Mouse (Mus musculus) gastrocnemius, postnatal 14 days (tissue): ENCODE results near the gene Klhl25. TPM values are rescaled to one million over a fixed set of nuclear protein-coding genes. Genes with fewer than 3 reads are reported as not detected.
"Not testable (repeated sequence)": the region's sequence is repeated elsewhere in the genome, so short reads cannot be mapped to it uniquely, and the experiment has no call there.

ENCODE experiments used
- DNase-seq: peaks from one replicate; pipeline ENCODE4 v3.0.0; 2021; ENCODE audit warnings: mixed read lengths
- intact Hi-C: fragments of 180-260 bp; cut with DNase I; formaldehyde crosslinking; loops from one replicate; pipeline ENCODE4 v1.15.1; 2025; ENCODE audit warnings: low total_unique reads
- long read RNA-seq, 2 experiments: library from polyadenylated mRNA; stranded (forward); transcript quantifications; one replicate each; pipeline ENCODE4 v2.0.0; 2021
- total RNA-seq, 2 experiments: library from RNA; stranded (reverse); gene quantifications; 2 replicates each; pipeline ENCODE4 v1.2.3; 2021

Klhl25 gene
- 1 to 10 TPM; 2.8 to 3.5 TPM for total RNA-seq
- long read RNA-seq, experiment 1, partial matches to known transcripts, result 1 of 6 reads
- long read RNA-seq, experiment 1, other reads (novel, unspliced or antisense), result 0 of 6 reads
- long read RNA-seq, experiment 2, transcript Klhl25-202 (3 exons, 3,403 nt), result major isoform, 6 of 13 reads
- long read RNA-seq, experiment 2, partial matches to known transcripts, result 1 of 13 reads
- long read RNA-seq, experiment 2, other reads (novel, unspliced or antisense), result 3 of 13 reads

DNA sequence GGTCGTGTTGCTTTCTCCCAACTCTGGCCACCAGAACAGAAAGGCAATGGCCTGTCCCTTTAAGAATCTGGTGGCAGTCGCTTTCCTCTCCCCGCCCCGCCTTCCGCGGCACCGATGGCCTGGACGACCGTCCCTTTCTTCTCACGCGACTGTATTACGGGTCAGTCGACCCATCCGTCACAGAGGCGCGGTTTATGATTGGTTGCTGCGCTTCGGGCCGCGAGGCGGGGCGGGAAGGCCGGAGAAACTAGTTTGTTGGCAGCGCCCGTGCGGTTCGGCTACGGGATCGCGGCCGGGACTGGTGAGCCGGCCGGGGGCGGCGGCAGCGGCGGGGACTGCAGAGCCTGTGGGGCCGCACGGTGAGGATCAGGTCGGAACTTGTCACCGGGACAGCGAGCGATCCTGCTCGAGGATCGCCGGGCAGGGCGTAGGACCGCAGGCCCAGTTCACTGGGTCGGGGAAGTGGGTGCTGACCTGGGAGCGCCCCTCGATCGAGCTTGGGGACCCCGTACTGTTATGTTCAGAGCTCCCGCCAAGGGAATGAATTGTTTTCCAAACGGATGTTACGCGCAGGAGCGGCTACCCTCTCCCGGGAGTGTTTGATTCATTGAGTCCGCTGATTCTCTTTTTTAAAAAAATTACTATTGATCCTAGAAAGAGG, at the start of gene Klhl25:
Gene Klhl25 (plus strand): TSS at position 196 of the 661 bp plus-strand sequence.
- DNase-seq, result peak; percentile 96
- intact Hi-C loops, result no loop called here

DNA sequence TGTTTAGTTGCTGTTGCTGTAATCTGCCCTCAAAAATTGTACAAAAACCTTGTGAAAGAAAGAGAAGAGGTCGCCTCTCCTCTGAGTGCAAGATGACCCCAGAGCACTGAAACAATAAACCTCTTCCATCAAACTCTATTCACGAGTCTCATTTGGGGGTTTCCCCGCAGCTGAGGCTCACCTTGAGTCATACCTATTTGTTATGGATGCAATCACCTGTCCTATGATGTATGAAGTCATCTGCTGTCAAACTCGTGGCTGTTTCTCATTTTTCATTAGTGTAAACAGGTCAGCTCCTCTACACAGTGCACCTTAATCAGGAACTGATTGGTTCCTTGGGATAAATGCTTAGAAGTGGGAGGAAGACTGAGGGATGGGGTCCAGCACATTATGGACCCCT, 47.6 kb upstream of the Klhl25 start:
- no peak for DNase-seq
- intact Hi-C loops, result no loop called here

DNA sequence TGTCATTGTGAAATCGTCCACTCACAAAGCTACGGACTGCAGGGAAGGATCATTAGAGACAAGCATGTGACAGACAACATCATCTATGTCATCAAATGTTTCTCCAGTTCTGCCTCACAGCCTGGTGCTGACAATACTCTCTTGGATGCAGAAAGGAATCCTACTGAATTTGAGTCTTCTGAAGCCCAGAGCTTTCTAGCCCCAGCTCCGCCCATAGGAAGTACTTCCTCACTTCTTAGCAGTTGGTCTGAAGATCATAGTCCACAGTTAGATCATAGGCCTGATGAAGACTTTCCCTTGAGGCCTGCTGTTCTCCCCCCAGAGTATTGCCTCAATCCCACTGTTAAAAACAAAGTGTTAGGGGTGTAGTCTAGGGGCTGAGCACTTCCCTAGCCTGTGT, 47.1 kb upstream of the Klhl25 start:
- DNase-seq, result no peak
- intact Hi-C loops, result no loop called here

DNA sequence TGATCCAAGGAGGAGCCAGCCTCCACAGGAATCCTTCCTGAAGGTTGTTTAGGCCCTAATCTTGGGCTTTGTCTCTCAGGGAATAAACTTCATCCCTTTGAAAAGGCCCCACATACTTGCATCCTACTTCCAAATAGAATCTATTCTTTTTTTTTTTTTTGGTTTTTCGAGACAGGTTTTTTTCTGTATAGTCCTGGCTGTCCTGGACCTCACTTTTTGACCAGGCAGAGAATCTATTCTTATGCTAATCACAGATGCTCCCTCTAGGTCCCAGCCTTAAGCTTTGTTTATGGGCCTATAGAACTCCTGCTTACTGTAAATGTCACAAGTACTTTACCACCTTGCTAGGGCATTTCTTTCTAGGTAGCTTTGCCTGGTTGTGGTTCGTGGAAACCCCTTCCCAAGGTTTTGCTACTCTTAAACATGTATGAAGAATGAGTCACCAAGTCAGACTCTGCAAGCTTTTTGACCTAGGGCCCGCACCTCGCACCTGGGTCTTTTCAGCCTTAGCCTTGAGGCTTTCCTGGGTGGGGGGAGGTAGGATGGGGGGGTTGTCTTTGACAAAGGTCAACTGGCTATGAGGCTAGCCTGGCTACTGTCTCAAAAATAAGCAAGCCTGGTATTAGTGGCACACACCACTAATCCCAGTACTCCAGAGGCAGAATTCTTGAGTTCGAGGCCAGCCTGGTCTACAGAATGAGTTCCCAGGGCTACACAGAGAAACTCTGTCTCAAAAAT, 46.3 kb upstream of the Klhl25 start:
- intact Hi-C loops, result no loop called here
- no peak for DNase-seq

DNA sequence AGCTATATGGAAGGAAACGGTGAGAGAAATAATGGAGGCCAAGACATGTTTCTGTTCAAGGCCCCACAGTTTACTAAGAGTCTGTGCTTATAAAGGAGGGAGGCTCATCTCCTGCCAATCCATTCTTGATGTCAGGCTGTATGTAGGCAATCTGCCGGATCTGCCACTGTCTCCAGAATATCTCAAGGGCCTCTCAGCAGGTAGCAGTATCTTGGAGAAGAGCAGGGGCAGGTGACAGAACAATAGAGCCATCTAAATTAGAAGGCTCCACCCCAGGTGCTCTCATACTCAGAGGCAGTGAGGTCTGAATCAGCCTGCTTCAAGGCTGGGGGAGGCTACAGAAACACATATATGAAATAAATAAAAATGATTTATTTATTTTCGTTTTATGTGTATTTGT, 45.2 kb upstream of the Klhl25 start:
- intact Hi-C loops, result no loop called here
- DNase-seq, result no peak

DNA sequence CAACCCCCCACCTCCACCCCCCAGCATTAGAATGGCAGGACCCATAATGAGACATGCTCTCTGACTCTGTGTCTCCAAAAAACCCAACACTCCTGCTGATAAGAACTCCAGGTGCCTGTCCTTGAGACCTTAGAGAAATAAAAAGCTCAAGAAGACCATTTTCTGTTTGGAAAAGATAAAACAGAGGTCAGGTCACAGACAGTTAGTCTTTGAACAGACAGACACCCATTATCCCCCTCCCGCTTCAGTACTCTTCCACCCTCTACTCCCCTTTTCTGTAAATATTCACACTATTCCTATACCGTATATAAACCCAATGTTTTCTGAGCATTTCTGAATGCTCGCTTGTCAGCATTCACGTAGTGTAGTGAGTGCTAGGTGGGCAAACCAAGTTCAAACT, 41.9 kb upstream of the Klhl25 start:
- intact Hi-C loops, result no loop called here

DNA sequence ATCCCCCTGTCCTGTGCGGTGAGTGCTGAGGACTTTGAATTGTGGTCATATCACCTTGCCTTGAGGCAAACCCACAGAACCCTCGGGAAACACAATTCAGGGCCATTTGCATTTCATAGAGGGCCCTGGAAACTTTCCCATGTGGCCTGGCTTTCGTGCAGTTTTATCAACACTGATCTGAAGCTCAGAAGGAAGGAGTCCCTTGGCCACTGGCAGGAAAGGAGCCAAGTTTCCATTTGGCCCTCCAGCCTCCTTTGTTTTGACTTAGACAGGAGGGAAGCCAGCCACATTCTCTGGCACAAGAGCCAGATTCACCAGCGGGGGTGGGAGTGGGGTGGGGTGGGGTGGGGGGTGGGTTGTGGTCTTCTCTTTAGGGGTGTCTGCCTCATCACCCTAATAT, 41.4 kb upstream of the Klhl25 start:
- peak; percentile 53 for DNase-seq
- intact Hi-C loops, result no loop called here

More for the DNA sequence above, 41.9 kb upstream of the Klhl25 start:
- no peak for DNase-seq

DNA sequence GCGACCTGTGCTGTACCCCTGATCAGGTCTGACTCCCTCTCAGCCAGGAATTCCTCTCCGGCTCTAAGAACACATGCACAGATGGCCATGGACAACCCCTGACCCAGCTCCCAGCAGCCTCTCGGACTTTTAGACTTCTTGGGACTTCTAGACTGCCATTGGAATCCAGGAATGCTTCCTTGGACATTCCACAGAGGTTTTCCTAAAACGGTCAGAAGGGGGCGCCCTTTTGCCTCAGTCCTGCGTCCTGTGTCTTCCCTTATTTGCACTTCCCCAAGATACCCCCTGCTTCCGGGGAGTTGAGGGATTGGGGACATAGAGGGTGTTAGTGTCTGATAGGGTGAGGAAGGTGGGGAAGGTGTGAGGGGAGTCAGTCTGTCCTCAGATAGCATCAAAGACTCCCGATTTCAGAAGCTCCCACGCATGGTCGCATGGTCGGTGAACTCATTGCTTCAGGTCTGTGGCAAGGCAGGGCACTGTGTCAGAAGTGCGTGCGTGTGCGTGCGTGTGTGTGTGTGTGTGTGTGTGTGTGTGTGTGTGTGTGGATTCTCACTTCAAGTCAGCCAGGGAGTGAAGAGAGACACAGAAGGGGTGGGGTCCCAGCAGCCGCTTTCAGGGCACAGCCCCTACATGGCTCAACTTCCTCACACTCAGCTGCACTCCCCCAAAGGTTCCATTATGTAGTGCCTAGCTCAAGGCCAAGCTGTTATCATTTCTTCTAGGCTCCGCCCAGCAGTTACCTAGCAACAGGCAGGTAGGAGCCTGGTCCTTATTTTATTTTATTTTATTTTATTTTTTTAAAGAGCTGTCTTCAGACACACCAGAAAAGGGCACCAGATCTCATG, 40.4 kb upstream of the Klhl25 start:
- DNase-seq, result peak; percentile 13
- intact Hi-C loops, result no loop called here

DNA sequence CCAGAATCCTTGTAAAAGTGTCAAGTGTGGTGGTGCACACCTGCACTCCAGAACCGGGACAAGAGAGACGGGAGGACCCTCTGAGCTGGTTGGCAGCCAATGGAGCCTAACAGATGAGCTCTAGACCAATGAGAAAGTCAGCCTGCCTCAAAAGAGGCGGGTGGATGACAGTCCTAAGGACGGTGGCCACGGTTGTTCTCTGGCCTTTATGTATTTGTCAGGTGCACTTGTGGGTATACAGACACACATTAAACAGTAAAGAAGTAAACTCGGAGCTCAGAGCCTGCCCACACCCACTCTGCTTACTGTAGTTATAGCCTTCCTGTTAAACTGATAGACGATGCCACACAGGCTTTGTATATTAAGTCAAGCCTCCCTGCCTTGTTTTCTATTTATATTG, 27.4 kb upstream of the Klhl25 start:
- intact Hi-C loops, result loop anchor here (10.0 kb wide), 1 partner anchor 76 kb away; no protein-coding TSS in a partner anchor
- DNase-seq, result no peak

DNA sequence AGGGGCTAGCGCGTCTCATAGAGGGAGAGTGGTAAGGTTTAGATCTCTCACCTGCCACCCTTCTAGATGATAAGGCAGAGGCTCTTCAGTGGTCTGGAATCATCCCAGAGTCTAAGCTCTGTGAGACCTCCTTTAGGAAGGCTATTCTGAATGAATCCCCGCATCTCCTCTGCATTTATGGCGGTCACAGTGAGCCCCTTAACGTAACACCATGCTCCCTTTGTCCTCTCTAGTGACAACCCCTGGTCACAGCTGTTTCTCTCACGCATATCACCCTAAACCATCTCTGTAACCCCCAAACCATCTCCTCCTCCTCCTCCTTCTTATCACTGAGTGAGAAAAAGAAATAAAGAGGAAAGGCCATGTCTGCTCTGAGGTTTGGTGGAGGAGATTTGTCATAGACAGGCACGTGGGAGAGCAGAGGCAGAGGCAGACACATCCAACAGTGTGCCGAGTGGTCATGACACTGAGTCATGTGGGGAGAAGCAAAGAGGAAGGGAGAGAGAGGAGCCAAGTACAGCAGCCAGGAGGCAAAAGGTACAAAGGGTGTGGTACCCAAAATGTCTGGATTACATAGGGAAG, 25.9 kb upstream of the Klhl25 start:
- no peak for DNase-seq
- intact Hi-C loops, result loop anchor here (10.0 kb wide), 1 partner anchor 77 kb away; no protein-coding TSS in a partner anchor

DNA sequence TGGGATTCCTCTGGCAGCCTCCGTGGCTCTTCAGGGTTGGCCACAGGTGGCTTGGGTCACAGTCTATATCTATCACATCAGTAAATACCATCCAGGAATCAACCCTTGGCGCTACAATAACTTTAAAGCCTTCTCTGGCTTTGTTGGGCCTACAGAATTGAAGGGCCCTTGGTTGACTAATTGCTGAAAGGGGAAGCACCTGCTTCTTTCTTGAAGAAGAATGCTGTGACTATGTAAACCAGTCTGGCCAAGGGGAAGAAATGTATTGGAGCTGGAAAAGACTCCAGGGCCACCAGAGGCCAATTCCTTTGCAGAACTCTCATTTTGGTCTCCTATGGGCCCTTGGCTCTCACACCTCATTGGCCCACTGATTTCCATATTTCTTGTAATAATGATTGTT, 25.0 kb upstream of the Klhl25 start:
- intact Hi-C loops, result loop anchor here (10.0 kb wide), 1 partner anchor 78 kb away; no protein-coding TSS in a partner anchor
- DNase-seq, result no peak

DNA sequence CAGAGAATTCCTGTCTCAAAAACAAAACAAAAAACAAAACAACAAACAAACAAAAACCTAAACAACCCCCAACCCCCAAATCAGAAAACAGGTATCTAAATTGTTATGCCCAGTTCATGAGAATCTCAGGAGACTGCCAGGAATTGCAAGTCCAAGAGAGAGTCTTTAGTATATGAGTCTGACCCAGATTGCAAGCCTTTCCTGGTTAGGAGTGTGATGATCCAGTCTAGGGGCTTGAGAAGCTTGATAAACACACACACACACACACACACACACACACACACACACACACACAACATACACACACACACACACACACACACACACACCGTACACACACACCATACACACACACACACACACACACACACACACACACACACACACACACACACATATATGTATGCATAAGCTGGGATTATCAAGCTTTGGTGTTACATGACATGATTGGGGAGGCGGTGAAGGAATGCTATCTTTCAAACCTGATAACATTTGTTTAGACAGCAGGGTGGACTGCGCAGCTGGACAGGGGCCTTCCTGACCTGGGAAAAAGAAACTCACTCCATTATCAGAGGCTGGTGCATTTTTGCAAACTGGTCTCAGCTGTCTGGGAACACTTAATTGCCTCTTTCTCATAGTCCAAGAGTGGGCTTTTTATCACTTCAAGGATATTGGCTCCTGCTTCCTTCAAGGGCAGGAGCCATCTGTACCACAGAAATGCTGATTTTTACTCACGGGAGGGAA, 21.6 kb upstream of the Klhl25 start:
- intact Hi-C loops, result loop anchor here (10.0 kb wide), 1 partner anchor 82 kb away; no protein-coding TSS in a partner anchor
- DNase-seq, result no peak

DNA sequence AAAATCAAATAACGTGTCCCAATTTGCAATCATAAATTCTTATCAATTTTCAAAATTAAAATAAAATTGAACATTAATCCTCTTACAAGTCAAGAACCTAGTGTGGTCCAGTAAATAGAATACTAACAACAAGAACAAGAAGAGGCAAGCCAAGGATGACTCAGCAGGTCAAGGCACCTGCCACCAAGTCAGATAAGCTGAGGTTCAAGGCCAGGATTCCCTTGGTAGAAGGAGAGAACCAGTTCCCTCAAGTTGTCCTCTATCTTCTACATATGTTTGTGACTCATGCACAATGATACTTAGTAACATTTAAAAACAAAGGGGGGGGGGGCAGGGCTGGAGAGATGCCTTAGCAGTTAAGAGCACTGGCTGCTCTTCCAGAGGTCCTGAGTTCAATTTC, 20.8 kb upstream of the Klhl25 start:
- no peak for DNase-seq
- intact Hi-C loops, result loop anchor here (10.0 kb wide), 1 partner anchor 83 kb away; no protein-coding TSS in a partner anchor

DNA sequence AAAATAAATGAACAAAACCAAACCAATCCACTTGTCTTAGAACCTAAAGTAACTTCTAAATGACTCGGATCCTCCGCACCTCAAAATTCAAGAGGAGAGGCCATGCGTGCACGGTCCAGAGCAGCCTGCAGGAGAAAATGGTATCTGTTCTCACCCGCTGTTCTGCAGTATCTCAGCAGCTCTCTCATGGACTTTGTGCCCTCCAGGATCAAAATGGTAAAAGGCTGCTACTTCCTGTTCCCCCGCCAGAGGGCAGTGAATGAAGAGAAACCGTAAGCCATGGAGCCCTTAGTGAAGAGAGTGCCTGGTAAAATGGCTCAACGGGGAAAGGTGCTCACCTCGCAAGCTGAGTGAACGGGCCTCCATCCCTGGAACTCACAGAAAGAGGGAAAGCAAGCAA, 20.3 kb upstream of the Klhl25 start:
- intact Hi-C loops, result loop anchor here (2.0 to 10.0 kb wide), 2 partner anchors 53 to 83 kb away; no protein-coding TSS in a partner anchor
- peak; percentile 48 for DNase-seq

DNA sequence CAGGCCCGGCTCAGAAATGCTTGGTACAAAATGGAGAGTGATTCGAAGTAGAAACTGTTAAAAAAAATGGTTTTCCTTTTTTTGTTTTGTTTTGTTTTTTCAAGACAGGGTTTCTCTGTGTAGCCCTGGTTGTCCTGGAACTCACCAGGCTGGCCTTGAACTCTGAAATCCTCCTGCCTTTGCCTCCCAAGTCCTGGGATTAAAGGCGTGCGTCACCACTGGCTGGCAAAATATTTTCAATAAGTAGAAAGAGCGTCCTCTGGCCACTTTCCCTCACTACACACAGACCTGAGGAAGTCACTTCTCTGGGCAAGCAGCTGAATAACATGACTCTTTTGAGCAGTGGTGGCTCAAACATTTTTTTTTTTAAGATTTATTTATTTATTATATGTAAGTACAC, 19.6 kb upstream of the Klhl25 start:
- intact Hi-C loops, result loop anchor here (2.0 to 10.0 kb wide), 2 partner anchors 52 to 84 kb away; no protein-coding TSS in a partner anchor
- no peak for DNase-seq

DNA sequence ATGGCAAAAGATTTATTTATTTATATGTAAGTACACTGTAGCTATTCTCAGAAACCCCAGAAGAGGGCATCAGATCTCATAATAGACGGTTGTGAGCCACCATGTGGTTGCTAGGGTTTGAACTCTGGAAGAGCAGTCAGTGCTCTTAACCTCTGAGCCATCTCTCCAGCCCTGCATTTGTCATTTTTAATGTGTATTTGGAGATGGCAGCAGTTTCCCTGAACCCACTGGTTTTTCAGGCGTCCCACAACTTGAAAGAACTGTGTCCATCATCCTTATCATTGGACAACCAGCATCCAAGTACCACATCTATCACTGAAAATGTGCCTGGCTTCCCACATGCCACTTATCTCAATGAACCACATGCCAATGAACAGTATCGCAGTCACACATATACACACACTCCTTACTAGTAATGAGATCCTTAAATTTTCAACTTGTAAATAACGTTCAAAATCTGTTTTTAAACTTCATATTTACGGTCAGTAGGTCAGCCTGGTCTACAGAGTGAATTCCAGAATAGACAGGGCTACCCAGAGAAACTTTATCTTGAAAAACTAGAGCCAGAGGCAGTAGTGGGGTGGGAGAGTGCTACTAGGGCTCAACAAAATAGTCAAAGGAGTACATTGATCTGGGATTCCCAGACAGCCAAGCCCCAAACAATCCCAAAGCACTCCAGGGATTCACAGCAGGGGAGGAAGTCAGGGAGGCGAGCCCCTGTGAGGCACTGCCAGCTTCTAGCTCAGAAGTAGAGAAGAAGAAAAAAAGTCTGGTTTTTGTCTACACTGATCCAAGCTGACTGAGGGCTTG, 17.7 kb upstream of the Klhl25 start:
- intact Hi-C loops, result no loop called here
- no peak for DNase-seq

DNA sequence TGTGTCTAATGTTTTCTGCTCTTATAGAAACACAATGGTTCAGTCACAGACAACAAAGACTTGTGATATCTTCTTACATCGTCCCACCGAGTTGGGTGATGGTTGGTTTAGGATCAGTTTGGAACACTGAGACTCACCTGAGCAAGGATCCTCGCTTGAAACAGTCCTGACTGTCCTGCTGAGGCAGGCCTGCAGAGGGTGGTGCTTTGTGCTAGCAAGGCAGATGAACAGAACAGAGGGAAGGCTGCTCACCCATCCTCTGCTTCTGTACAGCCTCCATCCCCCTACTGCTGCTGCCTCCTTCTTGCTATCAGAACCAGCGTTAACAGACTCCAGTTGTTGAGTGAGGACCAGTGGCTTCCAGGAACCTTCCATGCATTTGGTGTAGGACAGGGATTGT, 14.2 kb upstream of the Klhl25 start:
- intact Hi-C loops, DNase-seq: not testable (repeated sequence)
